Mouse (Mus musculus) MEL (cell line): Measurements from ENCODE around the gene Wnt1. TPM values are rescaled to one million over a fixed set of nuclear protein-coding genes. Genes with fewer than 3 reads are reported as not detected.
"Not testable (repeated sequence)": the region's sequence is repeated elsewhere in the genome, so short reads cannot be mapped to it uniquely, and the experiment has no call there.

Experiments
- DNase-seq: peaks from one replicate; pipeline ENCODE4 v3.0.0; 2011; ENCODE audit warnings: low read depth, low spot score
- H3K27ac ChIP-seq: 2 replicates; pipeline ENCODE4 v1.5.1; 2012; ENCODE audit warnings: low read depth, mild to moderate bottlenecking, control low read depth, low read length, moderate library complexity; ENCODE audit not compliant: control insufficient read depth
- H3K27me3 ChIP-seq, 2 experiments: fragments of 150-350 bp in 1 of 2; sonication (generic) in 1 of 2; 2 replicates each; pipeline ENCODE4 v1.6.1; 2012; ENCODE audit warnings: low read length in 2 of 2, mild to moderate bottlenecking in 2 of 2, improper control_type of control experiment in 1 of 2, moderate library complexity in 1 of 2; ENCODE audit not compliant: insufficient read depth in 2 of 2, control insufficient read depth in 1 of 2
- H3K36me3 ChIP-seq, 2 experiments: 2 replicates each; pipeline ENCODE4 v1.6.1; 2012 to 2014; ENCODE audit warnings: low read length in 2 of 2, improper control_type of control experiment in 1 of 2, inconsistent platforms in 1 of 2, mild to moderate bottlenecking in 1 of 2; ENCODE audit not compliant: insufficient read depth in 2 of 2, control insufficient read depth in 1 of 2
- H3K4me1 ChIP-seq, 2 experiments: fragments of 150-350 bp in 1 of 2; sonication (generic) in 1 of 2; 2 replicates each; pipeline ENCODE4 v1.6.1; 2012; ENCODE audit warnings: low read length in 2 of 2, improper control_type of control experiment in 1 of 2, mild to moderate bottlenecking in 1 of 2; ENCODE audit not compliant: insufficient read depth in 2 of 2, control insufficient read depth in 1 of 2
- H3K4me3 ChIP-seq, 2 experiments: fragments of 150-350 bp in 1 of 2; sonication (generic) in 1 of 2; 2 replicates each; pipeline ENCODE4 v1.5.1; 2012; ENCODE audit warnings: low read depth in 2 of 2, low read length in 2 of 2, mild to moderate bottlenecking in 2 of 2, moderate library complexity in 2 of 2, control low read depth in 1 of 2, improper control_type of control experiment in 1 of 2; ENCODE audit not compliant: control insufficient read depth in 1 of 2, insufficient read depth in 1 of 2
- H3K79me2 ChIP-seq: 2 replicates; pipeline ENCODE4 v1.6.1; 2012; ENCODE audit warnings: mild to moderate bottlenecking, low read length, moderate library complexity; ENCODE audit not compliant: control insufficient read depth, poor library complexity, insufficient read depth
- H3K9ac ChIP-seq: 2 replicates; pipeline ENCODE4 v1.6.1; 2012; ENCODE audit warnings: low read depth, mild to moderate bottlenecking, control low read depth, low read length, moderate library complexity; ENCODE audit not compliant: control insufficient read depth, poor library complexity, severe bottlenecking
- H3K9me3 ChIP-seq: fragments of 150-350 bp; sonication (generic); replicated peaks from 2 replicates; pipeline ENCODE4 v1.6.1; 2012; ENCODE audit warnings: mild to moderate bottlenecking, low read length, improper control_type of control experiment, moderate library complexity; ENCODE audit not compliant: insufficient read depth
- BHLHE40 ChIP-seq: IDR thresholded peaks from 2 replicates; pipeline ENCODE4 v1.6.1; 2012; ENCODE audit warnings: low read depth, mild to moderate bottlenecking, inconsistent platforms, low read length, improper control_type of control experiment, borderline replicate concordance
- CHD1 ChIP-seq: IDR thresholded peaks from 2 replicates; pipeline ENCODE4 v1.6.1; 2012; ENCODE audit warnings: low read depth, mild to moderate bottlenecking, inconsistent platforms, low read length, improper control_type of control experiment
- ELF1 ChIP-seq: IDR thresholded peaks from 2 replicates; pipeline ENCODE4 v1.6.1; 2014; ENCODE audit warnings: low read depth, mild to moderate bottlenecking, inconsistent platforms, low read length, improper control_type of control experiment, moderate library complexity
- GATA1 ChIP-seq: IDR thresholded peaks from 2 replicates; pipeline ENCODE4 v1.6.1; 2011; ENCODE audit warnings: low read depth, low read length, improper control_type of control experiment
- KAT2A ChIP-seq: conservative IDR thresholded peaks from 2 replicates; pipeline ENCODE4 v1.6.1; 2012; ENCODE audit warnings: low read depth, low read length, improper control_type of control experiment, inconsistent platforms
- MAX ChIP-seq: IDR thresholded peaks from 2 replicates; pipeline ENCODE4 v1.6.1; 2011; ENCODE audit warnings: low read length, improper control_type of control experiment
- MAZ ChIP-seq: IDR thresholded peaks from 2 replicates; pipeline ENCODE4 v1.6.1; 2012; ENCODE audit warnings: low read depth, mild to moderate bottlenecking, inconsistent platforms, low read length, improper control_type of control experiment
- MEF2A ChIP-seq: IDR thresholded peaks from 2 replicates; pipeline ENCODE4 v1.6.1; 2014; ENCODE audit warnings: low read depth, mild to moderate bottlenecking, inconsistent platforms, low read length, improper control_type of control experiment; ENCODE audit not compliant: poor library complexity, insufficient replicate concordance, severe bottlenecking; ENCODE audit errors: extremely low read depth
- MYB ChIP-seq: IDR thresholded peaks from 2 replicates; pipeline ENCODE4 v1.6.1; 2011; ENCODE audit warnings: mild to moderate bottlenecking, low read depth, low read length, improper control_type of control experiment
- MYC ChIP-seq: IDR thresholded peaks from 2 replicates; pipeline ENCODE4 v1.6.1; 2011; ENCODE audit warnings: low read depth, mild to moderate bottlenecking, low read length, improper control_type of control experiment, moderate library complexity
- NELFE ChIP-seq: IDR thresholded peaks from 2 replicates; pipeline ENCODE4 v1.6.1; 2011; ENCODE audit warnings: low read depth, low read length, improper control_type of control experiment
- POLR2A ChIP-seq, 2 experiments: IDR thresholded peaks; 2 replicates each; pipeline ENCODE4 v1.6.1; 2011 to 2012; ENCODE audit warnings: low read length in 2 of 2, mild to moderate bottlenecking in 2 of 2, control low read depth in 1 of 2, improper control_type of control experiment in 1 of 2, low read depth in 1 of 2, moderate library complexity in 1 of 2; ENCODE audit not compliant: control insufficient read depth in 1 of 2, insufficient read depth in 1 of 2, poor library complexity in 1 of 2
- POLR2AphosphoS2 ChIP-seq: IDR thresholded peaks from 2 replicates; pipeline ENCODE4 v1.6.1; 2011; ENCODE audit warnings: low read length, improper control_type of control experiment
- SMC3 ChIP-seq: IDR thresholded peaks from 2 replicates; pipeline ENCODE4 v1.6.1; 2011; ENCODE audit warnings: low read depth, low read length, improper control_type of control experiment
- TAL1 ChIP-seq: IDR thresholded peaks from 2 replicates; pipeline ENCODE4 v1.6.1; 2012; ENCODE audit warnings: mild to moderate bottlenecking, inconsistent platforms, low read length, moderate library complexity, mixed read lengths
- TBP ChIP-seq: IDR thresholded peaks from 2 replicates; pipeline ENCODE4 v1.8.0; 2011; ENCODE audit warnings: low read depth, low read length, improper control_type of control experiment
- UBTF ChIP-seq: IDR thresholded peaks from 2 replicates; pipeline ENCODE4 v1.6.1; 2012; ENCODE audit warnings: low read depth, mild to moderate bottlenecking, inconsistent platforms, low read length, improper control_type of control experiment, moderate library complexity, borderline replicate concordance; ENCODE audit not compliant: insufficient read depth
- USF1 ChIP-seq: IDR thresholded peaks from 2 replicates; pipeline ENCODE4 v1.6.1; 2014; ENCODE audit warnings: low read depth, mild to moderate bottlenecking, inconsistent platforms, low read length, improper control_type of control experiment, moderate library complexity
- ZMIZ1 ChIP-seq: IDR thresholded peaks from 2 replicates; pipeline ENCODE4 v1.6.1; 2012; ENCODE audit warnings: low read depth, mild to moderate bottlenecking, inconsistent platforms, low read length, improper control_type of control experiment, moderate library complexity
- polyA plus RNA-seq, 2 experiments: library from polyadenylated mRNA; stranded (reverse) in 1 of 2; unstranded in 1 of 2; fragments of >175 nt in 1 of 2; fragments of >200 nt in 1 of 2; gene quantifications; 2 replicates each; pipeline versions ENCODE4 v1.2.1 to v1.2.4; 2012; ENCODE audit warnings: low replicate concordance in 2 of 2, low read depth in 1 of 2; ENCODE audit not compliant: insufficient read length in 2 of 2, insufficient read depth in 1 of 2, missing spikeins in 1 of 2
- total RNA-seq: library from RNA; depleted of rRNA; stranded (reverse); fragments of 300-350 nt; gene quantifications from 2 replicates; pipeline ENCODE4 v1.2.3, GENCODE M21; 2012

The Wnt1 gene
- total and polyA plus RNA-seq, 3 experiments, result not detected

GRCm38 (mm10) chr15:98742766-98743428 lies 46.8 kb upstream of the Wnt1 start:
- Histone ChIP-seq H3K36me3 (peaks cover 0 to 7% of the 10 kb centered on the region in 2 experiments; a peak in 2 of 4 replicates), H3K79me2 (no peaks in the 10 kb centered on the region), H3K4me3 (no peak overlapping the region), H3K4me1 (peaks cover 0 to under 1% of the 10 kb centered on the region in 2 experiments; a peak in 1 of 4 replicates), H3K9ac (no peak overlapping the region), H3K27ac (no peak overlapping the region), H3K9me3 (no peaks in the 10 kb centered on the region), H3K27me3 (no peaks in the 10 kb centered on the region)
- no peak for TF ChIP-seq BHLHE40
- TF ChIP-seq CHD1, result no peak
- TF ChIP-seq POLR2A (IDR thresholded peaks at IDR 0.05; ENCODE audit: control insufficient read depth in 1 of 2, insufficient read depth in 1 of 2, low read depth in 1 of 2, low read length in 2 of 2, poor library complexity in 1 of 2), result no peak
- TF ChIP-seq KAT2A, result no peak
- no peak for TF ChIP-seq TBP
- TF ChIP-seq UBTF, result no peak
- TF ChIP-seq POLR2AphosphoS2, result no peak
- no peak for TF ChIP-seq MYC
- no peak for TF ChIP-seq TAL1
- TF ChIP-seq GATA1, result no peak
- no peak for TF ChIP-seq USF1
- TF ChIP-seq ELF1, result no peak
- TF ChIP-seq MAZ, result no peak
- no peak for TF ChIP-seq MYB
- TF ChIP-seq ZMIZ1, result no peak
- no peak for TF ChIP-seq NELFE
- TF ChIP-seq SMC3, result no peak
- TF ChIP-seq MEF2A, result no peak
- TF ChIP-seq MAX, result no peak
- DNase-seq, result no peak

- H3K79me2 ChIP-seq, H3K27me3 ChIP-seq, DNase-seq, H3K9me3 ChIP-seq, H3K36me3 ChIP-seq, H3K9ac ChIP-seq, H3K4me1 ChIP-seq, H3K27ac ChIP-seq, H3K4me3 ChIP-seq: not testable (repeated sequence)
Measured at GRCm38 (mm10) chr15:98743863-98744262, 45.8 kb upstream of the Wnt1 start.
